Mouse (Mus musculus): ENCODE data around the gene Gm9747. TPM values are rescaled to one million over a fixed set of nuclear protein-coding genes. Genes with fewer than 3 reads are reported as not detected.

Gm9747 gene
- polyA plus RNA-seq (2014; fragmentation: Nextera tagmentation; extraction: Ambion mirVana) = 12.1 and 12.6 TPM in 2 replicates

DNA sequence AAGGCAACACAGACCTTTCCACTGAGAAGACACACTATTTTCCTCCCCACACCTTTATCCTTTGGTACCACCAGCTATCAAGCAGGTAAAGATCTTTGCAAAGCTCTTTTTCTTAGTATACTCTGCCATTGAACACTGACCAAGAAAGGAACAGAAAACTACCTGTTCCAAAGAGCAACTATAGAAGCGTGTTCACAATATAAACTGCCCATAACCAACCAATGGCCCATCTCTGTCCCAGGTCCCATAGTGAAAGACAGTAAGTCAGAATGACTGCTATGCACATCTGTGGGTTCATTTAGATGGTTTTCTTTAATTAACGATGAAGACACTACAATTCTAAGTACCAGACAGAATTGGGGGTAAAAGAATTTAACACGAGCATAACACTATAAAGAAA, at the start of gene Gm9747:
Gene Gm9747, plus strand, starts transcription at position 301 of the 400 bp plus-strand sequence.
- no peak within 1 kb of the TSS for H3K27ac ChIP-seq (ENCODE audit: low read depth, low read length)
- DNase-seq (ENCODE audit: low spot score) = no peak
- no peaks in the 10 kb centered on the region for H3K27me3 ChIP-seq (replicated peaks; ENCODE audit: control insufficient read depth, insufficient read depth, low read length)
- no peaks in the 10 kb centered on the region for H3K9me3 ChIP-seq (ENCODE audit: control insufficient read depth, low read length)
- H3K4me2 ChIP-seq = no peak within 1 kb of the TSS
- WGBS = 84% methylated on average over 3 of the region's 3 CpGs
- no peaks in the 10 kb centered on the region for H3K4me1 ChIP-seq (replicated peaks; ENCODE audit: control insufficient read depth, insufficient read depth, low read length)
- ATAC-seq (replicated peaks; ENCODE audit: low FRiP score) = no peak
- H3K36me3 ChIP-seq (ENCODE audit: control insufficient read depth, insufficient read depth, low read length) = no peaks in the 10 kb centered on the region; the same call in 1 of the 2 replicates
- no peak within 1 kb of the TSS for H3K9ac ChIP-seq (ENCODE audit: low read depth, low read length)
- H3K4me3 ChIP-seq (ENCODE audit: low read depth, low read length) = no peak within 1 kb of the TSS

DNA sequence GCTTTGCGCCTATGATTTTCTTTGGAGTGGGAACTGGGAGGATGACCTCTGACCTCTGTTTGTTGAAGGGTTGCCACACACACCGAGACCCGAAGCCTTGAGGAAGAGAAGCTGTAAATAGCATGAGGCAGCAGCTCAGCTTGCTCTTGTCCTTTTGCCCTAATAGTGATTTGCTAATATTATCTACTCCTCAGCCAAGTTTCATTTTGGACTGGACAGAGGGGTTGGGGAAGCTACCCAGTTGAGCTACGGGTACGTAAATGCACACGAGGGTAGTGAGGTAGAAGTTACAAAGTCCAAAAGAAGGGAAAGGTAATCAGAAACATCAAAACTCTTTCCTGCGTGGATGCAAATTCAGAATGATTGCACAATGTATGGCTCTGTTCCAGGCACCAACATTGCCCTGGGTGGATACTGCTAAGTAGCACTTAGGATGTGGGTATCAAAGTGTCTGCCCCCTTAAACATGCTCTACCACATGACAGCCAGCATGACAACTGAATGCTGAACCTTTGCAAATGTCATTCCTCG, 48.9 kb upstream of the Gm9747 start:
- no peaks in the 10 kb centered on the region for H3K27me3 ChIP-seq (replicated peaks; ENCODE audit: control insufficient read depth, insufficient read depth, low read length)
- H3K4me1 ChIP-seq (replicated peaks; ENCODE audit: control insufficient read depth, insufficient read depth, low read length) = no peaks in the 10 kb centered on the region
- no peaks in the 10 kb centered on the region for H3K9me3 ChIP-seq (ENCODE audit: control insufficient read depth, low read length)
- no peaks in the 10 kb centered on the region for H3K36me3 ChIP-seq (ENCODE audit: control insufficient read depth, insufficient read depth, low read length)
- 67% methylated on average over 8 of the region's 8 CpGs for WGBS
- no peak overlapping the region for H3K4me2 ChIP-seq
- no peak overlapping the region for H3K27ac ChIP-seq (ENCODE audit: low read depth, low read length)
- DNase-seq (ENCODE audit: low spot score) (no peak), ATAC-seq (replicated peaks; ENCODE audit: low FRiP score) (peak; percentile 53)
- no peak overlapping the region for H3K4me3 ChIP-seq (ENCODE audit: low read depth, low read length)
- H3K9ac ChIP-seq (ENCODE audit: low read depth, low read length) = no peak overlapping the region

DNA sequence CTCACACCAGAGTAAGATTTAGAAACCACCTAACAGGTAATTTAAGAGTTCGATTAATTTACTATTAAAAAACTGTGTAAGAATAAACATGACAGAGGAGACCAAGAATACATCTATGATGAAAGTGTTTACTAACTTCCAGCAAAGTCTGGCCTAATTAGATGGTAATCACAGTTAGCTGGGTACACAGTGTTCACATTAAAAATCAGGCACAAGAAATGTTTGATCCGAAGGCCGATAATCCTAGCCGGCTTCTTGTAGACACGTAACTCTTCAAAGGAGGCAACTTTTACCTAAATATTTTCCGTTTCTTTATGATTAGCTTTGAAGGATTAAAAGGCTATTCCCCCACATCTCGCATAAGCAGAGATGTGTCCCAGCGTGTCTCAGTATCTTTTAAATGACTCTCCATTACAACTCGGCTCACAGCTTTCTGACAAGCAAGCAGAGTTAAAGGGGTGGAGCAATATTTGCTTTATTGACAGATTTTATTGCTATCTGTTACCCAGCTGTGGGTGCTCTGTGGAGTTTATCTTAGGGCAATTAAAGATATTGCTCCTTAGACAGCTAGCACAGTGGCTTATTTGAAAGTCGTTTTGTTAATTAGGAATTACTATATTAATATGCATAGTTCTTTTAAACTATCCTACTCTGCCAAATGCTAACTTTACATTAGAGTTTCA, 44.2 kb upstream of the Gm9747 start:
- no peak for ATAC-seq (replicated peaks; ENCODE audit: low FRiP score)
- H3K9me3 ChIP-seq (ENCODE audit: control insufficient read depth, low read length) = no peaks in the 10 kb centered on the region
- H3K9ac ChIP-seq (ENCODE audit: low read depth, low read length) = no peak overlapping the region
- WGBS = 71% methylated on average over 10 of the region's 10 CpGs
- no peak for DNase-seq (ENCODE audit: low spot score)
- no peaks in the 10 kb centered on the region for H3K27me3 ChIP-seq (replicated peaks; ENCODE audit: control insufficient read depth, insufficient read depth, low read length)
- H3K36me3 ChIP-seq (ENCODE audit: control insufficient read depth, insufficient read depth, low read length) = no peaks in the 10 kb centered on the region
- H3K4me3 ChIP-seq (ENCODE audit: low read depth, low read length) = no peak overlapping the region
- no peak overlapping the region for H3K27ac ChIP-seq (ENCODE audit: low read depth, low read length)
- H3K4me2 ChIP-seq = no peak overlapping the region
- no peaks in the 10 kb centered on the region for H3K4me1 ChIP-seq (replicated peaks; ENCODE audit: control insufficient read depth, insufficient read depth, low read length)

DNA sequence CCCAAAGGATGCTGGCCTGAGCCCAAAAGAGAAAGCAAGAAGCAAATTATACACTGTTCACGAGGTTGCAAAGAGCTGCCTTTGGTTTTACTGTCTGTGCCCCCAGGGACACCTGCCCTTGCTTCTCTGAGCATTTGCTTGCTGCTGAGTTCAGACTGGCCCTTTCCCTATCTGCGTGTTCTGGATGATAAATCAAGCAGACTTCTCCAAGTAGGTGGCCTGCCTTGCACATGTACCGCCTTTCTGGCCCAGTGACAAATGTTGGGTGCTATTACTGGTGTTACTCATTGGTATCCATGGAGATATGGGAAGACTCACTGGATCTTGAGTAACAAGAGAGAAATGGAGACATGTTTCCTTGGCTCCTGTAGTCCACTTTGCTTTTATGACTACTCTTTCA, 43.4 kb upstream of the Gm9747 start:
- H3K27me3 ChIP-seq (replicated peaks; ENCODE audit: control insufficient read depth, insufficient read depth, low read length) = no peaks in the 10 kb centered on the region
- ATAC-seq (replicated peaks; ENCODE audit: low FRiP score) (no peak), DNase-seq (ENCODE audit: low spot score) (no peak)
- WGBS = 60% methylated on average over 3 of the region's 3 CpGs
- H3K36me3 ChIP-seq (ENCODE audit: control insufficient read depth, insufficient read depth, low read length) = no peaks in the 10 kb centered on the region
- H3K4me1 ChIP-seq (replicated peaks; ENCODE audit: control insufficient read depth, insufficient read depth, low read length) = no peaks in the 10 kb centered on the region
- no peak overlapping the region for H3K4me3 ChIP-seq (ENCODE audit: low read depth, low read length)
- H3K27ac ChIP-seq (ENCODE audit: low read depth, low read length) = no peak overlapping the region
- H3K9ac ChIP-seq (ENCODE audit: low read depth, low read length) = no peak overlapping the region
- H3K9me3 ChIP-seq (ENCODE audit: control insufficient read depth, low read length) = no peaks in the 10 kb centered on the region
- H3K4me2 ChIP-seq = no peak overlapping the region

DNA sequence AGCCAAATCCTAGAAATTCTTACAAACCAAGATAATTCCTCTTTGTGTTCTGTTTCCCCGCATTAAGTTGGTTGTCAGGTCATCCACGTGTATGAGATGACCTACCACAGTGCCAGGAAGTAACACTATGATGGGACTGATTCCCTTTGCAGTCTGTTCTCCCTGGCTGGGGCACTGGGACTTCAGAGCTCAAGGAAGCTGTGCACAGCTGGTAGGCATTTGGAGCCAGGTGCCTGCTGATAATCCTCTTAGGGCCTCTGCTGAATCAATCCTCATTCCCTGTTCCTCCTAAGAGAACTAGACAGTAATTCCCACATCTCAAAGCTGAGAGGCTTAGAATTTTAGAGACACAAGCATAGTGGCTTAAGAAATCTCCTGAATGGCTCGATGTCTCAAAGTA, 41.3 kb upstream of the Gm9747 start:
- DNase-seq (ENCODE audit: low spot score) (no peak), ATAC-seq (replicated peaks; ENCODE audit: low FRiP score) (no peak)
- no peaks in the 10 kb centered on the region for H3K27me3 ChIP-seq (replicated peaks; ENCODE audit: control insufficient read depth, insufficient read depth, low read length)
- no peak overlapping the region for H3K4me3 ChIP-seq (ENCODE audit: low read depth, low read length)
- no peaks in the 10 kb centered on the region for H3K4me1 ChIP-seq (replicated peaks; ENCODE audit: control insufficient read depth, insufficient read depth, low read length)
- H3K27ac ChIP-seq (ENCODE audit: low read depth, low read length) = no peak overlapping the region
- no peaks in the 10 kb centered on the region for H3K9me3 ChIP-seq (ENCODE audit: control insufficient read depth, low read length)
- H3K9ac ChIP-seq (ENCODE audit: low read depth, low read length) = no peak overlapping the region
- no peaks in the 10 kb centered on the region for H3K36me3 ChIP-seq (ENCODE audit: control insufficient read depth, insufficient read depth, low read length)
- no peak overlapping the region for H3K4me2 ChIP-seq
- WGBS = 44% methylated on average over 3 of the region's 3 CpGs

DNA sequence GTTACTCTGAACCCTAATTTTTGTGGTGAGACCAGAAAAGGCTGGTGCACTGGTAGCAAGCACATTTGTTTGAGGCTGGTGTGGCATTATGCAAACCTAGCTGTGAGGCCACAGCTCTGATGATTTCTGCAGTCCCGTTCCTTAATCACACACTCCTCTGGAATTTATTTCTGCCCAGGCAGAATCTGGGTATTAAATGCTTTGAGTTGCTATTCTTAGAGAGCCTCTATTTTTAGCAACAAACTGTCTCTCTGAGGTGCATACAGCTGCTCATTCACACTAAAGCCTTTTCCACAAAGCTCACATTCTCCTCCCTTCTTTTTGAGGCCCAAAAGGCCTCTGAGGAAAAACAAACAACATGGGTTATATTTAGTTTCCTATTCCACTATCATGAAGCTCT, 33.0 kb upstream of the Gm9747 start:
- H3K36me3 ChIP-seq (ENCODE audit: control insufficient read depth, insufficient read depth, low read length) = no peaks in the 10 kb centered on the region
- 65% methylated on average over 1 of the region's 1 CpGs for WGBS
- ATAC-seq (replicated peaks; ENCODE audit: low FRiP score) = no peak
- H3K4me2 ChIP-seq = no peak overlapping the region
- no peaks in the 10 kb centered on the region for H3K27me3 ChIP-seq (replicated peaks; ENCODE audit: control insufficient read depth, insufficient read depth, low read length)
- DNase-seq (ENCODE audit: low spot score) = no peak
- no peak overlapping the region for H3K9ac ChIP-seq (ENCODE audit: low read depth, low read length)
- H3K9me3 ChIP-seq (ENCODE audit: control insufficient read depth, low read length) = no peaks in the 10 kb centered on the region
- no peak overlapping the region for H3K27ac ChIP-seq (ENCODE audit: low read depth, low read length)
- no peak overlapping the region for H3K4me3 ChIP-seq (ENCODE audit: low read depth, low read length)
- H3K4me1 ChIP-seq (replicated peaks; ENCODE audit: control insufficient read depth, insufficient read depth, low read length) = no peaks in the 10 kb centered on the region

DNA sequence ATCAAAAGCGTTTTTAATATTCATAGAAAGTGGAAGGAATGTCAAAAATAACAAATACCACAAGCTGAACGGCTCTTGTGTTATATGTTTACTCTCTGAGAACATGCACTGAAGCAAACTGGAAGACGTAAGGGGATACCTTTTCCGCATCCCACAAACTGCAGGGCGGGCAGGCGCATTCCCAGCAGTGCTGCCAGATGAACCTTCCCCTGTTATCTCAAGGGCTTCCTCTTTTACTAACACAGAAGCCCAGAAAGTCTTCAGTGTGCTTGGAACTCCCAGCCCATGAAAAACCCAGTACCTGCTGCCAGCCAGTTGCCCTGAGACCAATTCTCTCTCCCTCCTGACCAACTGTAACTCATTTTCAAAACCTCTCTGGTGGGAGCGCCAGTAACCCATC, 32.3 kb upstream of the Gm9747 start:
- Histone ChIP-seq H3K27ac (ENCODE audit: low read depth, low read length) (no peak overlapping the region), H3K36me3 (ENCODE audit: control insufficient read depth, insufficient read depth, low read length) (no peaks in the 10 kb centered on the region), H3K4me1 (replicated peaks; ENCODE audit: control insufficient read depth, insufficient read depth, low read length) (no peaks in the 10 kb centered on the region), H3K4me2 (no peak overlapping the region), H3K4me3 (ENCODE audit: low read depth, low read length) (no peak overlapping the region), H3K27me3 (replicated peaks; ENCODE audit: control insufficient read depth, insufficient read depth, low read length) (no peaks in the 10 kb centered on the region), H3K9ac (ENCODE audit: low read depth, low read length) (no peak overlapping the region), H3K9me3 (ENCODE audit: control insufficient read depth, low read length) (no peaks in the 10 kb centered on the region)
- no peak for DNase-seq (ENCODE audit: low spot score)
- ATAC-seq (replicated peaks; ENCODE audit: low FRiP score) = no peak
- WGBS = 46% methylated on average over 7 of the region's 7 CpGs

DNA sequence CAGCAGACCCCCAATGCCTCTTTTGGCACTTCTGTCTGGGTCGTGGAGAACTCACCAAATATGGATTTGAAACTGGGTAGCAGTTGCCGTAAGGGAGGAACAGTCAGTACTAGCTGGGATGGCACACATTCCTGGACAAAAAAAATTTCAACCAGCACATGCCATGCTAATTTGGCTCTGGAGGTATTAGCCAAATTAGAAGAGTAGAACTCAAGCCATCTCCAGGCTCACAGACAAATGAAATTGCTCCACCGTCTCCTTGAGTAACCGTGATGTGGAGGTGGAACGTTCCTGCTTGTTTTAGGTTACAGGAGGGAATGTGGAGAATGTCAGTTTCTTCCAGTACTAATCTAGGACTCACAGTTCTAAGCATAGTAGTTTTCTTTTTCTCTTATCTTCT, 25.4 kb upstream of the Gm9747 start:
- Histone ChIP-seq H3K9me3 (ENCODE audit: control insufficient read depth, low read length) (no peaks in the 10 kb centered on the region), H3K27me3 (replicated peaks; ENCODE audit: control insufficient read depth, insufficient read depth, low read length) (no peaks in the 10 kb centered on the region), H3K4me2 (no peak overlapping the region), H3K4me1 (replicated peaks; ENCODE audit: control insufficient read depth, insufficient read depth, low read length) (no peaks in the 10 kb centered on the region), H3K27ac (ENCODE audit: low read depth, low read length) (no peak overlapping the region), H3K4me3 (ENCODE audit: low read depth, low read length) (no peak overlapping the region), H3K36me3 (ENCODE audit: control insufficient read depth, insufficient read depth, low read length) (no peaks in the 10 kb centered on the region), H3K9ac (ENCODE audit: low read depth, low read length) (no peak overlapping the region)
- WGBS = 75% methylated on average over 5 of the region's 5 CpGs
- no peak for DNase-seq (ENCODE audit: low spot score)
- no peak for ATAC-seq (replicated peaks; ENCODE audit: low FRiP score)

DNA sequence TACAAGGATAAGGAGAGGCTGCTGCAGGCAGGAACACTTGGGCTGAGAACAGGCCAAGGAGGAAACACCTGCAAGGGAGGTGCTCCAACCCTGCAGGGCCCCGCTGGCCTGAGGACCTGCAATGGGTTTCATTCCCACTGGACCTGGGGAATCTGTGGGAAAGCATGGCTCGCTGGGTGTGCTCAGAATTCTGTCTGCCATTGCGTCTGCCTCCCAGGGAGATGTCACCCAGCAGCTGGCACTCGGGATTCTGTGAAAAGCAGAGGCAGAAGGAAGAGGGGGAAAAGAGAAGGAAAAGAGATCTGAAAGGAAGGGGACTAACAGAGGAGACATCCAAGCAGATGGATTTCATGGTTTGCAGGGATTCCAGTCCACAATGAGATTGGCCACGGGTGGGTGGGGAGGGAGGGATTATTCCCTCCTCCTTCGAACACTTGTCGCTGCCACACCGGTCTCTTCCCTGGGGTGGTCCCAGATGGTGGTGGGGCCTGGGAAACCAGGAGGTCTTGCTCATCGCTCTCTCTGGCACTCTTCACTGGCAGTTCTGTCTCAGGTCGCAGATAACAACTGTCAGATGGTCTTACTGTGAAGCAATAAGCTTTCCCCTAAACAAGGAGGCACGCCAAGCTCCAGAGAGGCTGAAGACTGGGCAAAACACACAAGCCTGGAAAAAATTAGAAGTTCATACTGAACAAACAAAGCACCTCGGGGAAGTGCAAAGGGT, 12.1 kb upstream of the Gm9747 start:
- no peaks in the 10 kb centered on the region for H3K4me1 ChIP-seq (replicated peaks; ENCODE audit: control insufficient read depth, insufficient read depth, low read length)
- no peak overlapping the region for H3K9ac ChIP-seq (ENCODE audit: low read depth, low read length)
- no peaks in the 10 kb centered on the region for H3K9me3 ChIP-seq (ENCODE audit: control insufficient read depth, low read length)
- H3K27me3 ChIP-seq (replicated peaks; ENCODE audit: control insufficient read depth, insufficient read depth, low read length) = no peaks in the 10 kb centered on the region
- H3K27ac ChIP-seq (ENCODE audit: low read depth, low read length) = no peak overlapping the region
- 47% methylated on average over 12 of the region's 12 CpGs for WGBS
- H3K36me3 ChIP-seq (ENCODE audit: control insufficient read depth, insufficient read depth, low read length) = no peaks in the 10 kb centered on the region
- no peak overlapping the region for H3K4me2 ChIP-seq
- DNase-seq (ENCODE audit: low spot score) (no peak), ATAC-seq (replicated peaks; ENCODE audit: low FRiP score) (no peak)
- no peak overlapping the region for H3K4me3 ChIP-seq (ENCODE audit: low read depth, low read length)
